Mouse (Mus musculus): ENCODE measurements around the gene Hoxc8.

Hoxc8 gene

GRCm38 (mm10) chr15:103009265-103010111, 19.1 kb downstream of the Hoxc8 start:
- 3% methylated on average over 27 of the region's 27 CpGs for WGBS

DNA sequence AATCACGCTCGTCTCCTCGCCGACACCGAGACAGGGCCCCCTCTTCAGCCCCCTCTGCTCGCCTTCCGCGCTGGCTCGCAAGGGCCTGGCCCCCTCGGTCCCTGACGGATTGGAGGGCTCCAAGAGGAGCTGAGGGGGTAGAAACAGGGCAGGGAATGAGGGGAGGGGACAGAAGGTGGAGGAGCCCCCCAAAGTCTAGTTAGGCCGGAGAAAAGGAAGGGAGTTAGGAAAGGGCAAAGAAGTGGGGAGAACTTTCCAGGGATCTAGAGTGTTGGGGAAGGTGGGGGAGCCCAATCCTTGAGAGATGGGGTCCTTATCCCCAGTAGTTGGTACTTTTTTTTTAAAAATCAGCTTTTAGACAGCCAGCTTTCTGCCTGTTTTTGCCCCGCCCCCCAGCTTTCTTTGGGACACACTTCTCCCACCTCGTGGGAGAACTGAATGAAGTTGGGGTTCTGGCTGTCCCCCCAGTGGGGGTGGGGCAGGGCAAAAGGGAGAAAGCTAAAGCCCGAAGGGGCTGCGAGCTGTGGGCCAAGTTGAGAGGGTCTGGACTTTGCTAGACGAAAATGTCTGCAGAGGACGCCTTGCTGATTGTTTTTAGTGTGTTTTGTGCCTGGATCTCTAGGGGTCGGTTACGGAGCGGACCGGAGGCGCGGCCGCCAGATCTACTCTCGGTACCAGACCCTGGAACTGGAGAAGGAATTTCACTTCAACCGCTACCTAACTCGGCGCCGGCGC, 19.9 kb downstream of the Hoxc8 start:
- 4% methylated on average over 31 of the region's 31 CpGs for WGBS

DNA sequence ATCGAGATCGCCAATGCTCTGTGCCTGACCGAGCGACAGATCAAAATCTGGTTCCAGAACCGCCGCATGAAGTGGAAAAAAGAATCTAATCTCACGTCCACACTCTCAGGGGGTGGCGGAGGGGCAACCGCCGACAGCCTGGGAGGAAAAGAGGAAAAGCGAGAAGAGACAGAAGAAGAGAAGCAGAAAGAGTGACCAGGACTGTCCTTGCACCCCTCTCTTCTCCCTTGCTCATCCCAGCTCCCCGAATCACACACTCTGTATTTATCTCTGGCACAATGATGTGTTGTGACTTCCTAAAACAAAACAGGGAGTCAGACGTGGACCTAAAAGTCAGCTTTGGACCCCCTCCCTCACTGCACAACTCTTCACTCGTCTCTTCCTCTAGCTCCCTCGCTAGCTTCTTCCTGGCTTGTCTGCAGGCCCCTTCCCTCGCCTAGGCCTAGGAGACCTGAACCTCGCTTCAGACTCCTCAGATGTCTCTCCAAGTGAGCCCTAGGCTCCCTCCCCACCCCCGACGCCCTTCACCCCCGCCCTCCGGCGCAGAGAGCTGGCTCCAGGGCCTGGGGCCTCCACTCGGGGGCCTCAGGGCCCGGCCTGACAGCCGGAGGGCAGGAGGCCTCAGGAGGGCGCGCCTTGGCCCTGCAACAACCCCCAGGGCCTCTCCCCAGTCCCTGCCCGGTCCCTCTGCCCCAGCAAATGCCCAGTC, 20.6 kb downstream of the Hoxc8 start:
- 4% methylated on average over 28 of the region's 28 CpGs for WGBS

DNA sequence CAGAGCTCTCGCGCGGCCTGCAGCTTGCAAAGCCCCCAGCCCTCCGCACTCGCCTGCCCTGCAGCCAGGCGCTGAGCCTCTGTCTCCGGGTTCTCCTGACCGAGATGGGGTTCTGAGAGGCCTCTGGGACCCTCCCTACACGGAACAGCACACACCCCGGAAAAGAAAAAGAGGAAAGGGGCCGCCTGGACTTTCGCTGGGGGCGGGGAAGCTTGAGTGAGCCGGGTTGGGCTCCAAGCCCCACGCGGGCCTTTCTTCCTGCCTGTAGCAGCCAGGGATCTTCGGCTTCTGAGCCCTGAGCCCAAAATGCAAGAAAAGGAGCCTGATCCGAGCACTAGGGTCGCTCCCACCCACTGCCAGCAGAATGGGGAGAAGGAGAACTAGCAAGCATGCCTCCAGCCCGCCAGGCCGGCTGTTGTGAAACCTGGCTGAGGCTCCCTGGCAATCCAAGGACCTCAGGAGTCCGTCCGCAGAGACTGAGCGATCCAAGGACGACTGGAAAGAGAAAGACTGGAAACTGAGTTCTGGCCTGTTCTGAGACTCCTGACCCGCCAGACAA, 21.6 kb downstream of the Hoxc8 start:
- 8% methylated on average over 26 of the region's 26 CpGs for WGBS

GRCm38 (mm10) chr15:103013238-103013984, 23.0 kb downstream of the Hoxc8 start:
- 6% methylated on average over 17 of the region's 17 CpGs for WGBS

- 2% methylated on average over 51 of the region's 57 CpGs for WGBS
Observed at GRCm38 (mm10) chr15:103014166-103015008, 24.0 kb downstream of the Hoxc8 start.

GRCm38 (mm10) chr15:103015009-103015399, 24.6 kb downstream of the Hoxc8 start:
- 6% methylated on average over 28 of the region's 28 CpGs for WGBS

DNA sequence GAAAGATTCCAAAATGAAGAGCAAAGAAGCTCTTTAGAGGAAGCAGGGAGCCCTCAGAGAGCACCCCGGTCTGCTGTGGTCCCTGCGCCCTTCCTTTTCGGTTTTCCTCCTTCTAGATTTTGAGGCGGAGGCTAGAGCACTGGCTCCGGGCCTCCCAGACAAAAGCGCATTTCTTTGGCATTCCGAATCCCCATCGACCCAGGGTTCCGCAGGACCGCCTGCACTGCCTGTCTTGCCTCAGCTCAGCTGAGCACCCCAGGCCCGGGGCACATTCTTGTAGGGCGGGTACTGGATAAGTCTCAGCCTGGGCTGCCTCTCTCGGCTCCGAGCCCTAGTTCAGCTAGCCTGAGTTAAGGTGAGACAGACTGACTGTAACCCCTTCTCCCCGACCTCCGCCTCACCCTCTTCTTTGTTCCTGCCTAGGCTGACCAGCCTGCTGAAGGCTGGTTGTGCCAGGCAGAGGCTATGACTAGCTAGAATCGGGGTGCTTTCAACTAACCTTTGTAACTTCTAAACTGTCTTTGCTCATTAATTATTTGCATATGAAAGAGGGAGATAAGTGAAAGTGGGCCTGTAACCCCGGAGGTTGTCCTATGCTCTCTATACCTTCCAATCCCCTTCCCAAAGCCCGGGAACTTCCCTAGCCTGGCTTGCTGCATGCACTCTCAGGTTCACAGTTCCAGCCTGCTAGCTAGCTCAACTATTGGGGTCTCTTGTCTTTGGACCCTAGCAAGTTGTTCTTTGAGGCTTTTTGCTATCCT, 25.2 kb downstream of the Hoxc8 start:
- 21% methylated on average over 19 of the region's 19 CpGs for WGBS

- WGBS, result 49% methylated on average over 9 of the region's 9 CpGs
Observed at GRCm38 (mm10) chr15:103018636-103019035, 28.2 kb downstream of the Hoxc8 start, which contains the start of gene Hoxc4. Hoxc4 (plus strand) TSS chr15:103018934.

- WGBS, result 3% methylated on average over 8 of the region's 8 CpGs
Observed at GRCm38 (mm10) chr15:103020899-103021418, 30.6 kb downstream of the Hoxc8 start.

- WGBS, result 9% methylated on average over 8 of the region's 8 CpGs
Observed at GRCm38 (mm10) chr15:103021544-103021943, 31.1 kb downstream of the Hoxc8 start.

DNA sequence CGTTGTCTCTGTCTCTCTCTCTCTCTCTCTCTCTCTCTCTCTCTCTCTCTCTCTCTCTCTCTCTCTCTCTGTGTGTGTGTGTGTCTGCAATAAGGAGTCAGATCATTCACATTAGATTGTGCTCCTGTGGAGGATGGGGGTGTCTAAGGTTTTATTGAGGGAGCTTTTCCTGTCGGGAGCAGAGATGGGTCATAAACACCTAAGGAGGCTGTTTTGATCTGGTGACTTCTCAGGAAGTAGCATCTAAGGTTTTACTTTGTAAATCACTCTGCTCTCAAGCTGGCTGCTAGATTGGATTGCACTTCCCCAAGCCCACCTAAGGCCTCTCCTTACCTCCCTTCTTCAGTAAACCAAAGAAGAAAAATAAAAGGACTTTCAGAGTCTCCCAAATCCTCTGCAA, 33.7 kb downstream of the Hoxc8 start:
- WGBS, result 10% methylated on average over 2 of the region's 2 CpGs

GRCm38 (mm10) chr15:103027266-103028235, 37.1 kb downstream of the Hoxc8 start:
- 3% methylated on average over 43 of the region's 43 CpGs for WGBS

- WGBS, result 13% methylated on average over 9 of the region's 9 CpGs
Observed at GRCm38 (mm10) chr15:103028916-103029512, 38.6 kb downstream of the Hoxc8 start.

DNA sequence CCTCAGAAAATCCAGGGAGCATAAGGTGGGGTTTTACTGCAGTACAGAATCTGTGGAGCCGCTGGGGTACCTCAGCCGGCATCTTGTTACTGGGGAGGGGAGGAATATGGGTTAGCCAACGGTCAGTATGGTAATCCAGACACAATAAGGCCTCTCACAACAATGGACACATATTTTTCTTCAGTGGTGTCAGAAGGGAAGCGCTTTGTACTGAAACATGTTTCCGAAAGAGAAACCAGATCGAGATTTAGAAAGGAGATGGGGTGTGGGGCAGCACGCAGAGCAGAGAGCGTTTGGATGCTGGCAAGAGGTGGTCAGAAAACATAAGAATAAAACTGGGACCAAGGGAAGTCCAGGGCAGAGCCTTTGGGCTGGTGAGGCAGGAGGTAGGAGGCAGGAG, 39.7 kb downstream of the Hoxc8 start:
- WGBS, result 5% methylated on average over 8 of the region's 8 CpGs

GRCm38 (mm10) chr15:103032167-103032566, 41.8 kb downstream of the Hoxc8 start:
- 0% methylated on average over 3 of the region's 3 CpGs for WGBS
